Mouse (Mus musculus): ENCODE measurements at regions not wholly inside any gene's neighbourhood (a gene's known extent, or its start where the extent isn't known, plus 50 kb on each side); places are given as distances from the start of the nearest gene placed in this dataset.

GRCm38 (mm10) chr12:113987233-113987990, 443.7 kb downstream of the Adam6a start:
- TF ChIP-seq POLR2A (IDR thresholded peaks at IDR 0.05; ENCODE audit: low read depth, low read length) (no peak), CTCF (conservative IDR thresholded peaks at IDR 0.05; ENCODE audit: insufficient read depth, insufficient read length, low read depth, low read length) (no peak)

All from kidney, adult 2 months (tissue).